Mouse (Mus musculus): ENCODE data around the gene Gm19935. TPM values are rescaled to one million over a fixed set of nuclear protein-coding genes. Genes with fewer than 3 reads are reported as not detected.

The Gm19935 gene
- not detected in 2 replicates for polyA plus RNA-seq (2015; fragmentation: Nextera tagmentation; extraction: Ambion mirVana)

- no peak within 1 kb of the TSS for H3K4me2 ChIP-seq (replicated peaks)
- no peak within 1 kb of the TSS for H3K27ac ChIP-seq
- H3K9me3 ChIP-seq: no peaks in the 10 kb centered on the region
- no peaks in the 10 kb centered on the region for H3K36me3 ChIP-seq
- no peak within 1 kb of the TSS for H3K4me3 ChIP-seq
- H3K9ac ChIP-seq: no peak within 1 kb of the TSS
- H3K4me1 ChIP-seq: no peaks in the 10 kb centered on the region
- no peaks in the 10 kb centered on the region for H3K27me3 ChIP-seq
- WGBS: 79% methylated on average over 2 of the region's 2 CpGs
- no peak for ATAC-seq (ENCODE audit: low FRiP score, low read depth)
These were observed at the start of gene Gm19935 for GRCm38 (mm10) chr8:90817293-90817692. TSS of gene Gm19935 (minus strand) at chr8:90817393.

- H3K4me3 ChIP-seq: no peak overlapping the region; the same call in 1 of the 2 replicates
- no peak overlapping the region for H3K9ac ChIP-seq
- ATAC-seq (ENCODE audit: low FRiP score, low read depth): peak; percentile 98
- H3K9me3 ChIP-seq: no peaks in the 10 kb centered on the region
- no peaks in the 10 kb centered on the region for H3K36me3 ChIP-seq
- no peaks in the 10 kb centered on the region for H3K27me3 ChIP-seq
- H3K4me2 ChIP-seq (replicated peaks): peak overlapping the region; percentile 57
- WGBS: 2% methylated on average over 9 of the region's 9 CpGs
- peaks cover 37% of the 10 kb centered on the region for H3K4me1 ChIP-seq
- H3K27ac ChIP-seq: peak overlapping the region; percentile 99
These were observed 44.8 kb upstream of the Gm19935 start for GRCm38 (mm10) chr8:90862038-90862437.

GRCm38 (mm10) chr8:90861266-90861944 is 44.2 kb upstream of the Gm19935 start:
- WGBS: under 1% methylated on average over 9 of the region's 9 CpGs
- H3K36me3 ChIP-seq: no peaks in the 10 kb centered on the region
- H3K4me1 ChIP-seq: peaks cover 37% of the 10 kb centered on the region
- no peaks in the 10 kb centered on the region for H3K9me3 ChIP-seq
- peak overlapping the region; percentile 18 for H3K4me3 ChIP-seq
- H3K4me2 ChIP-seq (replicated peaks): peak overlapping the region; percentile 57
- ATAC-seq (ENCODE audit: low FRiP score, low read depth): no peak; the same call in 1 of the 2 replicates
- H3K27me3 ChIP-seq: no peaks in the 10 kb centered on the region
- H3K27ac ChIP-seq: peak overlapping the region; percentile 99
- peak overlapping the region; percentile 48; the same call in 1 of the 2 replicates for H3K9ac ChIP-seq

GRCm38 (mm10) chr8:90858071-90858470 is 40.9 kb upstream of the Gm19935 start:
- WGBS: 93% methylated on average over 2 of the region's 2 CpGs
- Histone ChIP-seq H3K4me2 (replicated peaks) (no peak overlapping the region), H3K36me3 (no peaks in the 10 kb centered on the region), H3K27ac (no peak overlapping the region), H3K4me1 (peaks cover 55% of the 10 kb centered on the region), H3K9me3 (no peaks in the 10 kb centered on the region), H3K9ac (no peak overlapping the region), H3K4me3 (no peak overlapping the region), H3K27me3 (no peaks in the 10 kb centered on the region)
- no peak for ATAC-seq (ENCODE audit: low FRiP score, low read depth)

GRCm38 (mm10) chr8:90856952-90857351 is 39.8 kb upstream of the Gm19935 start:
- no peaks in the 10 kb centered on the region; the same call in 1 of the 2 replicates for H3K36me3 ChIP-seq
- no peak for ATAC-seq (ENCODE audit: low FRiP score, low read depth)
- WGBS: 65% methylated on average over 1 of the region's 1 CpGs
- H3K4me2 ChIP-seq (replicated peaks): no peak overlapping the region
- no peak overlapping the region for H3K9ac ChIP-seq
- peaks cover 43% of the 10 kb centered on the region for H3K4me1 ChIP-seq
- no peak overlapping the region for H3K27ac ChIP-seq
- H3K4me3 ChIP-seq: no peak overlapping the region
- H3K27me3 ChIP-seq: no peaks in the 10 kb centered on the region
- H3K9me3 ChIP-seq: no peaks in the 10 kb centered on the region

GRCm38 (mm10) chr8:90856171-90856570 is 39.0 kb upstream of the Gm19935 start:
- Histone ChIP-seq H3K27me3 (no peaks in the 10 kb centered on the region), H3K27ac (no peak overlapping the region), H3K4me2 (replicated peaks) (no peak overlapping the region), H3K36me3 (peaks cover 3% of the 10 kb centered on the region; the same call in 1 of the 2 replicates), H3K9me3 (no peaks in the 10 kb centered on the region), H3K9ac (no peak overlapping the region), H3K4me3 (no peak overlapping the region), H3K4me1 (peaks cover 38% of the 10 kb centered on the region)
- ATAC-seq (ENCODE audit: low FRiP score, low read depth): no peak
- 93% methylated on average over 3 of the region's 3 CpGs for WGBS

- H3K4me3 ChIP-seq: no peak overlapping the region
- H3K36me3 ChIP-seq: peaks cover 7% of the 10 kb centered on the region
- peak overlapping the region; percentile 79 for H3K27ac ChIP-seq
- 15% methylated on average over 10 of the region's 10 CpGs for WGBS
- H3K9ac ChIP-seq: no peak overlapping the region
- H3K4me1 ChIP-seq: peaks cover 33% of the 10 kb centered on the region
- ATAC-seq (ENCODE audit: low FRiP score, low read depth): peak; percentile 81
- H3K9me3 ChIP-seq: no peaks in the 10 kb centered on the region
- H3K4me2 ChIP-seq (replicated peaks): peak overlapping the region; percentile 44
- no peaks in the 10 kb centered on the region for H3K27me3 ChIP-seq
These were observed 37.5 kb upstream of the Gm19935 start for GRCm38 (mm10) chr8:90854671-90855161.

GRCm38 (mm10) chr8:90853971-90854670 is 36.9 kb upstream of the Gm19935 start:
- Histone ChIP-seq H3K9ac (no peak overlapping the region), H3K27ac (peak overlapping the region; percentile 79; the same call in 1 of the 2 replicates), H3K4me2 (replicated peaks) (peak overlapping the region; percentile 44), H3K36me3 (peaks cover 7% of the 10 kb centered on the region), H3K4me3 (no peak overlapping the region), H3K9me3 (no peaks in the 10 kb centered on the region), H3K4me1 (peaks cover 32% of the 10 kb centered on the region), H3K27me3 (no peaks in the 10 kb centered on the region)
- ATAC-seq (ENCODE audit: low FRiP score, low read depth): no peak; the same call in 1 of the 2 replicates
- WGBS: 80% methylated on average over 8 of the region's 9 CpGs

GRCm38 (mm10) chr8:90851544-90851943 is 34.4 kb upstream of the Gm19935 start:
- H3K9ac ChIP-seq: no peak overlapping the region
- WGBS: 58% methylated on average over 8 of the region's 8 CpGs
- no peak overlapping the region for H3K4me2 ChIP-seq (replicated peaks)
- H3K27ac ChIP-seq: no peak overlapping the region
- H3K36me3 ChIP-seq: peaks cover 7% of the 10 kb centered on the region
- no peak for ATAC-seq (ENCODE audit: low FRiP score, low read depth)
- no peak overlapping the region for H3K4me3 ChIP-seq
- no peaks in the 10 kb centered on the region for H3K27me3 ChIP-seq
- H3K9me3 ChIP-seq: no peaks in the 10 kb centered on the region
- H3K4me1 ChIP-seq: peaks cover 25% of the 10 kb centered on the region

- WGBS: 59% methylated on average over 11 of the region's 11 CpGs
- H3K36me3 ChIP-seq: peaks cover 7% of the 10 kb centered on the region
- H3K4me2 ChIP-seq (replicated peaks): no peak overlapping the region
- peak overlapping the region; percentile 25; the same call in 1 of the 2 replicates for H3K9ac ChIP-seq
- H3K27ac ChIP-seq: no peak overlapping the region
- H3K4me1 ChIP-seq: peaks cover 16% of the 10 kb centered on the region
- no peaks in the 10 kb centered on the region for H3K9me3 ChIP-seq
- H3K4me3 ChIP-seq: no peak overlapping the region
- ATAC-seq (ENCODE audit: low FRiP score, low read depth): no peak
- no peaks in the 10 kb centered on the region for H3K27me3 ChIP-seq
These were observed 32.4 kb upstream of the Gm19935 start for GRCm38 (mm10) chr8:90849462-90850050.

- Histone ChIP-seq H3K9me3 (no peaks in the 10 kb centered on the region), H3K36me3 (peaks cover 7% of the 10 kb centered on the region), H3K4me3 (no peak overlapping the region), H3K27ac (no peak overlapping the region), H3K4me2 (replicated peaks) (no peak overlapping the region), H3K4me1 (peaks cover 11% of the 10 kb centered on the region), H3K27me3 (no peaks in the 10 kb centered on the region), H3K9ac (no peak overlapping the region)
- ATAC-seq (ENCODE audit: low FRiP score, low read depth): no peak
- WGBS: 86% methylated on average over 7 of the region's 7 CpGs
These were observed 30.8 kb upstream of the Gm19935 start for GRCm38 (mm10) chr8:90847980-90848379.

Measured in limb, embryonic 13.5 days (tissue).